Comparison of ENCODE assay signal across 27 mouse cellular contexts in the genomic region with DNA sequence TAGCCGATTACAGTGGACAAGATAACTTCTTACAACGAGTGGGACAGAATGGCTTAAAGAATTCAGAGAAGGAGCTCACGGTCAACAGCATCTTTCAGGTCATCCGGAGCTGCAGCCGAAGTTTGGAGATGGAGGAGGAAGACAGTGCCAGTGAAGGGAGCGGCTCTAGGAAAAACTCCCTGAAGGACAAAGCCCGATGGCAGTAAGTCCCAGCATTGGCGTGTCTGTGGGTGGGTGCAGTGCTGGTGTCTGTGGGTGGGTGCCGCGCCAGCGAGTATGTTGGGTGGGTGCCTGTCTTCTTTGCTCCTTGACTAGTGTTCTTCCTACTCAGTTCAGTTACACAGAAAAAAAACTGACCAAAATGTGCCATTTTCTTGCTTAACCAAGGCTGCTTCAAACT.
"Had no signal": no experiment of that assay in that cellular context is flagged by ENCODE, and none has a peak within 500 bp of the region (broad histone marks: within the 10 kb centered on the region; RNA-seq: fewer than 3 reads in every experiment).

No protein-coding gene starts in this region.

- ATAC-seq: forebrain, embryonic 13.5 days; forebrain, embryonic 14.5 days; forebrain, embryonic 15.5 days; forebrain, embryonic 16.5 days; forebrain, postnatal 0 days had no signal

- H3K27ac ChIP-seq: embryonic facial prominence, embryonic 10.5 days; embryonic facial prominence, embryonic 12.5 days; embryonic facial prominence, embryonic 13.5 days; embryonic facial prominence, embryonic 15.5 days; forebrain, embryonic 10.5 days; forebrain, embryonic 12.5 days; forebrain, embryonic 13.5 days; forebrain, embryonic 15.5 days; gastrocnemius, adult 2 months; heart, adult 2 months had no signal

- DNase-seq: cerebellum, adult 2 months; cerebellum, adult 8-10 months; cerebellum, adult 9-10 months; cerebellum, adult 9-11 months; cerebellum, postnatal 10 days; cerebellum, postnatal 14 days; cerebellum, postnatal 25 days; cerebellum, postnatal 36 days; forebrain, postnatal 0 days; gastrocnemius, adult 2 months; gastrocnemius, postnatal 10 days; gastrocnemius, postnatal 14 days; gastrocnemius, postnatal 25 days; gastrocnemius, postnatal 36 days; heart, adult 18-20 months; heart, adult 2 months had no signal

- H3K4me2 ChIP-seq: embryonic facial prominence, embryonic 12.5 days; embryonic facial prominence, embryonic 13.5 days; embryonic facial prominence, embryonic 15.5 days; forebrain, embryonic 12.5 days; forebrain, embryonic 13.5 days; forebrain, embryonic 15.5 days had no signal

- H3K27me3 ChIP-seq: embryonic facial prominence, embryonic 12.5 days; embryonic facial prominence, embryonic 13.5 days; embryonic facial prominence, embryonic 15.5 days; forebrain, embryonic 12.5 days; forebrain, embryonic 13.5 days; forebrain, embryonic 15.5 days had no signal

- H3K9ac ChIP-seq: embryonic facial prominence, embryonic 12.5 days; embryonic facial prominence, embryonic 13.5 days; embryonic facial prominence, embryonic 15.5 days; forebrain, embryonic 12.5 days; forebrain, embryonic 13.5 days; forebrain, embryonic 15.5 days; forebrain, postnatal 0 days had no signal

- H3K4me3 ChIP-seq: embryonic facial prominence, embryonic 10.5 days; embryonic facial prominence, embryonic 12.5 days; embryonic facial prominence, embryonic 13.5 days; embryonic facial prominence, embryonic 15.5 days; erythroblast, embryonic 14.5 days; forebrain, embryonic 10.5 days; forebrain, embryonic 12.5 days; forebrain, embryonic 13.5 days; forebrain, embryonic 15.5 days; gastrocnemius, adult 2 months; heart, adult 2 months had no signal

- H3K4me1 ChIP-seq: embryonic facial prominence, embryonic 10.5 days; embryonic facial prominence, embryonic 12.5 days; embryonic facial prominence, embryonic 13.5 days; embryonic facial prominence, embryonic 15.5 days; forebrain, embryonic 10.5 days; forebrain, embryonic 12.5 days; forebrain, embryonic 13.5 days; forebrain, embryonic 15.5 days had no signal

- H3K36me3 ChIP-seq: embryonic facial prominence, embryonic 10.5 days; embryonic facial prominence, embryonic 12.5 days; embryonic facial prominence, embryonic 13.5 days; embryonic facial prominence, embryonic 15.5 days; forebrain, embryonic 10.5 days; forebrain, embryonic 12.5 days; forebrain, embryonic 15.5 days had no signal

- H3K9me3 ChIP-seq: embryonic facial prominence, embryonic 10.5 days; embryonic facial prominence, embryonic 12.5 days; embryonic facial prominence, embryonic 13.5 days; embryonic facial prominence, embryonic 15.5 days; forebrain, embryonic 10.5 days; forebrain, embryonic 12.5 days; forebrain, embryonic 13.5 days; forebrain, embryonic 15.5 days had no signal
